Mouse (Mus musculus) embryonic stem cell, embryonic (primary cell): ENCODE measurements around the gene Gm10260.

ENCODE experiments used
- CTCF ChIA-PET, 4 experiments: fragments of 300-600 bp in 2 of 4; fragments of 350-600 bp in 2 of 4; sonication (Branson Sonifier 250); formaldehyde crosslinking; loops; one replicate each; lab custom pipeline; 2022; ENCODE audit warnings: inconsistent platforms in 2 of 4; lab: Charles Lee
- POLR2A ChIA-PET, 4 experiments: fragments of 300-600 bp in 2 of 4; fragments of 350-600 bp in 2 of 4; sonication (Branson Sonifier 250); formaldehyde crosslinking; loops; one replicate each; lab custom pipeline; 2022; ENCODE audit warnings: antibody characterized with exemption in 4 of 4, inconsistent platforms in 1 of 4; lab: Charles Lee

Gm10260 gene

GRCm38 (mm10) chr13:97776702-97777101 is 16.3 kb upstream of the Gm10260 start:
- ChIA-PET CTCF (no interaction called here), POLR2A (no interaction called here)

GRCm38 (mm10) chr13:97775907-97776306 is 15.5 kb upstream of the Gm10260 start:
- CTCF ChIA-PET, result no interaction called here
- POLR2A ChIA-PET, result interaction anchor here in 1 of 4 experiments (0.7 kb wide), 1 partner anchor 30 kb away, joined by 4 read pairs; no protein-coding TSS in a partner anchor

- ChIA-PET CTCF (interaction anchor here in 2 of 4 experiments (0.6 to 0.7 kb wide), 3 partner anchors 217 to 756 kb away, joined by 3 to 5 read pairs (median 3); no protein-coding TSS in a partner anchor), POLR2A (interaction anchor here in 2 of 4 experiments (0.6 to 0.7 kb wide), 2 partner anchors 31 to 130 kb away, joined by 4 to 6 read pairs; no protein-coding TSS in a partner anchor)
Measured at GRCm38 (mm10) chr13:97774740-97775425, 14.5 kb upstream of the Gm10260 start.

- ChIA-PET POLR2A (interaction anchor here in 1 of 4 experiments (0.6 kb wide), 1 partner anchor 149 kb away, joined by 3 read pairs; no protein-coding TSS in a partner anchor), CTCF (interaction anchor here in 2 of 4 experiments (0.5 to 0.6 kb wide), 2 partner anchors 256 to 820 kb away, joined by 4 to 6 read pairs; no protein-coding TSS in a partner anchor)
Measured at GRCm38 (mm10) chr13:97769205-97769604, 8.8 kb upstream of the Gm10260 start.

- ChIA-PET POLR2A (no interaction called here), CTCF (interaction anchor here in 1 of 4 experiments (0.6 kb wide), 2 partner anchors 252 to 820 kb away, joined by 3 to 4 read pairs; no protein-coding TSS in a partner anchor)
Measured at GRCm38 (mm10) chr13:97768803-97769202, 8.4 kb upstream of the Gm10260 start.

GRCm38 (mm10) chr13:97768046-97768682 is 7.7 kb upstream of the Gm10260 start:
- ChIA-PET CTCF (interaction anchor here in 1 of 4 experiments (0.6 kb wide), 1 partner anchor 251 kb away, joined by 3 read pairs; no protein-coding TSS in a partner anchor), POLR2A (no interaction called here)

DNA sequence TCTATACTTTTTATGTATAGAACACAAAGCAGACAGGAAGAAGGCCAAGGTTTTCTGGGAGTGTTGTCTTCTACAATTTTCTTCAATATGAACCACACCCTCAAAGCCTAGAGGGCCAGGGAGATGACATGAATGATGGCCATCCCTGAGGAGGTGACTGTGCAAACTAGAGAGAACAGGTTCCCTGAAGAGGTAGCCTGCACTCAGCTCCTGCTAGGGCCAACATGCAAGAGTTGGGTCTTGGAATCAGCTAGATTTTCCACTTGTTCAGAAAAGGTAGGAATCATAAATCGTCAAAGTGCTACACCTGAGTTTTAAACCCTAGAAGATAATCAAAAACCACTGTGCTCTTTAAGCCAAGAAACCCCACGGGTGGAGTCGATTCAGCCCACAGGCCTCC is 6.2 kb upstream of the Gm10260 start:
- ChIA-PET POLR2A (interaction anchor here in 2 of 4 experiments (0.5 to 0.6 kb wide), 2 partner anchors 41 to 122 kb away, joined by 5 read pairs; no protein-coding TSS in a partner anchor), CTCF (no interaction called here)

- CTCF ChIA-PET, result no interaction called here
- POLR2A ChIA-PET, result interaction anchor here in 1 of 4 experiments (1.3 kb wide), 1 partner anchor 17 kb away, joined by 3 read pairs; no protein-coding TSS in a partner anchor
Measured at GRCm38 (mm10) chr13:97765913-97766312, 5.5 kb upstream of the Gm10260 start.

- ChIA-PET POLR2A (no interaction called here), CTCF (no interaction called here)
Measured at GRCm38 (mm10) chr13:97764067-97764466, 3.6 kb upstream of the Gm10260 start.

GRCm38 (mm10) chr13:97763436-97763835 is 3.0 kb upstream of the Gm10260 start:
- ChIA-PET POLR2A (no interaction called here), CTCF (no interaction called here)

- POLR2A ChIA-PET, result no interaction called here
- CTCF ChIA-PET, result no interaction called here
Measured at GRCm38 (mm10) chr13:97762121-97762520, 1.7 kb upstream of the Gm10260 start.

GRCm38 (mm10) chr13:97757033-97757432 is 3.4 kb downstream of the Gm10260 start:
- ChIA-PET POLR2A (interaction anchor here in 1 of 4 experiments (0.8 kb wide), 1 partner anchor 63 kb away, joined by 3 read pairs; no protein-coding TSS in a partner anchor), CTCF (no interaction called here)

GRCm38 (mm10) chr13:97756091-97756490 is 4.3 kb downstream of the Gm10260 start:
- CTCF ChIA-PET, result no interaction called here
- POLR2A ChIA-PET, result no interaction called here

- CTCF ChIA-PET, result interaction anchor here in 1 of 4 experiments (0.7 kb wide), 1 partner anchor 9 kb away, joined by 5 read pairs; the partner anchor contains the start of gene Gm10260
- POLR2A ChIA-PET, result interaction anchor here in 1 of 4 experiments (0.6 kb wide), 1 partner anchor 50 kb away, joined by 4 read pairs; no protein-coding TSS in a partner anchor
Measured at GRCm38 (mm10) chr13:97750851-97751381, 9.5 kb downstream of the Gm10260 start.

DNA sequence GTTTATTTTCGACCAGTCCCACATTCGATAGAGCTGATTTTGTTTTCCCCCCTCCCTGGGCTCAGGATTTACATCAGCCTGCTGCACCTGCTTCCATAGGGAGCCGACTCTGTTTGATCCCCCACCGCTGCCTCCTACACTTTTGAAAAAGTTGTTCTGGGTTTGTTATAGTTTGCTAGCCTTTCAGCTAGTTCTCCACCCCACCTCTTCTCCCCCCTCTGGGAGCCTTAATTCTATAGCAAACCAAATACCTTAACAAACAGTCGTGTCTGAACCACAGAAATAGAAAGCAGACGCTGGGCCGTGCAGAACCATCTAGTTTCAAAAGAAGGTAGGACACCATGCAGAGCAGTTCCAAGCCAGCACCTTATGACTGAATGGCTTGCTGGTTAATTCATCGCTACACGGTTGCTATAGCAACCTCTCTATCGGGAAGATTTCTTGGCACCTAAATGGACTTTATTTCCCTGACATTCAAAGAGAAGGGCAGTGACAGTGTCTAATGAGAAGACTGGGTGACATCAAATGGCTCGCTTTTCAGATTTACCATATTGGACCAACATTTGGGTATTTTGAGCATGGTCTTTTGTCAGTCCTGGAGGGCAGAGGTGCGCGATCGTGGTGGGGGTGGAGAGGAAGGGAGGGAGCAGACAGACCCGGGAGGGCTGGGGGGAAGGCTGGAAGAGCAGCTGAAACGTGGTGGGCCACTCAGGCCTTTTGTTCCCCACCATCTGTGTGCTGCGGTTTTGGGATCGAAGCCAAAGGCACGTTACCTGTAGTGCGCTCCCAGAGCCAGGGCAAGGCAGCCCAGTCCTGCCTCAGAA is 13.2 kb downstream of the Gm10260 start:
- CTCF ChIA-PET, result no interaction called here
- POLR2A ChIA-PET, result no interaction called here

DNA sequence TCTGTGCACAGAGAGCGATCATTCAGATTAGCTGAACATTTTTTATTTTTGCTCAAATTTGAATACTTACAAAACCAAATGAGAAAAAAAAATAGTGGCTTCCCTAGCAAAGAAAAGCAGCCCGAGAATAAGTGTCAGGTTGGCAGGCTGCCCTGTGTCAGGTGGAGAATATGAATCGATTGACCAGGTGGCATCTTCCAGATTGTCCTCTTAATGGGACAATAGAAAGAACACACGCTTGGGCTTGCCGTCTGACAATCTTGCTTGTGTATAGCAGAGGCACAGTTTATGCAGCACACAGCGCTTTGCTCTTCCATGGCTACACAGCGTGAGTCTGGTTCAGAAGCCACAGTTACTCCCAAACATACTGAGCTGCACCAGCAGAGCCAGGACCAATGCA is 15.8 kb downstream of the Gm10260 start:
- CTCF ChIA-PET, result no interaction called here

DNA sequence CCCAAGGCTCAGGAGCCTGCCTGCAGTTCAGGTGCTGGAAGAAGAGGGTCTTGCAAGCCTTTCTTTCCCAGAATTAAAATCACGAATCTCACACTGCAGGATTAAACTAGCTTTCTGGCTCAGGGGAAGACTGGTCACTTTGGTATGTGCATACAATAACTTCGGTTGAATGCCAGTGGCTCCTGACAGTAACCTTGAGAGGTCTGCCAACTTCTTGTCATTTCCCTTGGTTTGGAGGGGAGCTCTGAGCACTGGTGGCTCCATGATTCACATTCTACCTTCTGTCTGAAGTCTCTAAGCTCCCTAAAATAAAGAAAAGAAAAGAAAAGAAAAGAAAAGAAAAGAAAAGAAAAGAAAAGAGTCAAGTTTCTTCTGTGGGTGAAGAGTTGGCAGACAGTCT is 16.4 kb downstream of the Gm10260 start:
- POLR2A ChIA-PET, result interaction anchor here in 1 of 4 experiments (0.6 kb wide), 1 partner anchor 219 kb away, joined by 3 read pairs; no protein-coding TSS in a partner anchor
- CTCF ChIA-PET, result no interaction called here

More for the DNA sequence above, 15.8 kb downstream of the Gm10260 start:
- POLR2A ChIA-PET, result interaction anchor here in 1 of 4 experiments (0.7 kb wide), 1 partner anchor 120 kb away, joined by 6 read pairs; no protein-coding TSS in a partner anchor

- POLR2A ChIA-PET, result no interaction called here
- CTCF ChIA-PET, result no interaction called here
Measured at GRCm38 (mm10) chr13:97743229-97743988, 17.0 kb downstream of the Gm10260 start.
